In genomic region chr2:71670882-71671281, GRCm38 (mm10) we compare ENCODE assay signal across 10 mouse cellular contexts.
DNase-seq lines count a peak whose midpoint lies in the region; ATAC-seq and TF ChIP-seq lines count a peak whose summit lies in the region.
"Had no signal": no experiment of that assay in that cellular context is flagged by ENCODE, and none has a peak within 500 bp of the region (broad histone marks: within the 10 kb centered on the region; RNA-seq: fewer than 3 reads in every experiment).

No protein-coding gene starts in this region.

- TF ChIP-seq EP300 in lung, postnatal 0 days (IDR thresholded peaks at IDR 0.05) = 0 out of 2 replicates have a peak, but pooled peaks have one; percentile 44

- H3K4me1 ChIP-seq in lung, postnatal 0 days (ENCODE audit: insufficient read depth, low read depth, low read length) = no peaks in the 10 kb centered on the region
- H3K4me1 ChIP-seq in forebrain, embryonic 11.5 days (replicated peaks; ENCODE audit: control insufficient read depth, insufficient read depth, low read length) = no peaks in the 10 kb centered on the region
- H3K4me1 ChIP-seq: midbrain, embryonic 13.5 days had no signal

- H3K9ac ChIP-seq in lung, postnatal 0 days (replicated peaks; ENCODE audit: low read depth) = no peak overlapping the region
- H3K9ac ChIP-seq in forebrain, embryonic 11.5 days (ENCODE audit: low read length) = no peak overlapping the region
- H3K9ac ChIP-seq: midbrain, embryonic 13.5 days had no signal

- peak; percentile 68 for ATAC-seq in lung, postnatal 0 days
- no peak for ATAC-seq in forebrain, embryonic 11.5 days (replicated peaks; ENCODE audit: low FRiP score)
- ATAC-seq: midbrain, embryonic 13.5 days had no signal

- no peaks in the 10 kb centered on the region for H3K9me3 ChIP-seq in lung, postnatal 0 days (ENCODE audit: low read length)
- H3K9me3 ChIP-seq in forebrain, embryonic 11.5 days (ENCODE audit: control insufficient read depth, low read length) = no peaks in the 10 kb centered on the region
- H3K9me3 ChIP-seq: midbrain, embryonic 13.5 days had no signal

- H3K27ac ChIP-seq in lung, postnatal 0 days (ENCODE audit: low read length) = peak overlapping the region; percentile 78
- no peak overlapping the region for H3K27ac ChIP-seq in forebrain, embryonic 11.5 days (ENCODE audit: low read depth, low read length)
- H3K27ac ChIP-seq: midbrain, embryonic 13.5 days had no signal

- H3K27me3 ChIP-seq in lung, postnatal 0 days (replicated peaks; ENCODE audit: insufficient read depth, low read length) = no peaks in the 10 kb centered on the region
- H3K27me3 ChIP-seq in forebrain, embryonic 11.5 days (ENCODE audit: control insufficient read depth, insufficient read depth, low read length) = no peaks in the 10 kb centered on the region
- H3K27me3 ChIP-seq: midbrain, embryonic 13.5 days had no signal

- no peaks in the 10 kb centered on the region for H3K36me3 ChIP-seq in lung, postnatal 0 days (ENCODE audit: insufficient read depth, low read length)
- H3K36me3 ChIP-seq in forebrain, embryonic 11.5 days (ENCODE audit: control insufficient read depth, insufficient read depth, low read length) = no peaks in the 10 kb centered on the region
- H3K36me3 ChIP-seq: midbrain, embryonic 13.5 days had no signal

- no peak overlapping the region for H3K4me3 ChIP-seq in lung, postnatal 0 days (ENCODE audit: low read depth, low read length)
- no peak overlapping the region for H3K4me3 ChIP-seq in forebrain, embryonic 11.5 days (ENCODE audit: low read depth, low read length)
- H3K4me3 ChIP-seq: midbrain, embryonic 13.5 days had no signal

- no peak for TF ChIP-seq CTCF in lung, postnatal 0 days (IDR thresholded peaks at IDR 0.05)

- DNase-seq in gastrocnemius, adult 18-20 months (ENCODE audit: low spot score) = peak; percentile 5
- DNase-seq in gastrocnemius, adult 8-10 months (ENCODE audit: low spot score in 2 of 2) = no peak
- DNase-seq in heart, adult 11 months = peak; percentile 98
- peak; percentile 41 to 57 for DNase-seq in kidney, adult 8-10 months
- DNase-seq in lung, postnatal 0 days (ENCODE audit: low spot score) = peak; percentile 55
- no peak for DNase-seq in layer of hippocampus, adult 8-10 months (ENCODE audit: low spot score in 2 of 2)
- no peak for DNase-seq in forebrain, embryonic 11.5 days (ENCODE audit: low spot score)
- DNase-seq in left cerebral cortex, adult 18-20 months (ENCODE audit: low spot score in 2 of 2) = no peak
- DNase-seq: cerebellum, postnatal 14 days had no signal

- WGBS in lung, postnatal 0 days = 61% methylated on average over 4 of the region's 4 CpGs
- WGBS in forebrain, embryonic 11.5 days = 87% methylated on average over 4 of the region's 4 CpGs

- no peak overlapping the region for H3K4me2 ChIP-seq in lung, postnatal 0 days (replicated peaks; ENCODE audit: low read depth, low read length)
- H3K4me2 ChIP-seq in forebrain, embryonic 11.5 days (ENCODE audit: low read depth, low read length, severe bottlenecking) = no peak overlapping the region
- H3K4me2 ChIP-seq: midbrain, embryonic 13.5 days had no signal

Comparison
In these comparisons a context has a peak if more than half of its experiments do, and no peak if none do; other contexts are left out.
1. DNase-seq: peak in gastrocnemius, adult 18-20 months (single experiment), heart, adult 11 months (single experiment), kidney, adult 8-10 months (2 of 2) and lung, postnatal 0 days (single experiment); none in gastrocnemius, adult 8-10 months (0 of 2), layer of hippocampus, adult 8-10 months (0 of 2), forebrain, embryonic 11.5 days (single experiment) and left cerebral cortex, adult 18-20 months (0 of 2).